Mouse (Mus musculus): ENCODE results near the gene Cldn7.

GRCm38 (mm10) chr11:69938401-69938979 lies 26.1 kb upstream of the Cldn7 start:
- TF ChIP-seq CTCF (conservative IDR thresholded peaks at IDR 0.05; ENCODE audit: low read length): no peak
- no peak for TF ChIP-seq POU5F1 (IDR thresholded peaks at IDR 0.05; ENCODE audit: borderline replicate concordance, low read length)
- no peak for TF ChIP-seq NANOG (IDR thresholded peaks at IDR 0.05; ENCODE audit: borderline replicate concordance, low read length)
